In the genomic region with DNA sequence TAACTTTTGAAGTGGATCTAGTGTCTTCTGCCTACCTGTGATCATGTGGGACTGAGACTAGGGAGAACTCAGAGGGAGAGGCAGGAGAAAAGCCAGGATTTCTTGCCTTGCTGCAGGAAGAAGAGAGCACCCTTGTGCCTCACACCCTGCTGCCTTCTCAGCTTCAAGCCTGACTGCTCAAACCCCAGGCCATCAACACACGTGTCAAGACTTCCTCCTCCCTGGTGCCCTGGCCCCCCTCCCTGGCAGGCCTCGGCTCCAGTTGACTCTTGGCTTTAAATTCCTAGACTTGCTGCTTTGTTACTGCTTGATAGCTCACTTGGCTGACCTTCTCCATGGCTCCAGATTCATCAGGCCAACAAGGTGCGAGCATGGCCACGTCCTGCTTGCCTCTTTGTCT, we compare ENCODE assay signal across 23 mouse cellular contexts.
DNase-seq lines count a peak whose midpoint lies in the region; ATAC-seq lines count a peak whose summit lies in the region.
"Had no signal": no experiment of that assay in that cellular context is flagged by ENCODE, and none has a peak within 500 bp of the region (broad histone marks: within the 10 kb centered on the region; RNA-seq: fewer than 3 reads in every experiment).

No protein-coding gene starts in this region.

- H3K9ac ChIP-seq in forebrain, embryonic 13.5 days: no peak overlapping the region
- H3K9ac ChIP-seq in hindbrain, embryonic 12.5 days: 0 out of 2 replicates have a peak overlapping the region, but pooled peaks have one; percentile 18
- no peak overlapping the region for H3K9ac ChIP-seq in hindbrain, embryonic 11.5 days (ENCODE audit: low read depth, low read length)
- no peak overlapping the region for H3K9ac ChIP-seq in midbrain, embryonic 11.5 days (ENCODE audit: low read length)
- H3K9ac ChIP-seq: heart, embryonic 15.5 days; liver, embryonic 14.5 days had no signal

- WGBS in forebrain, embryonic 10.5 days: 58% methylated on average over 4 of the region's 4 CpGs
- WGBS in forebrain, embryonic 13.5 days: 53% methylated on average over 4 of the region's 4 CpGs
- WGBS in hindbrain, embryonic 12.5 days: 47% methylated on average over 4 of the region's 4 CpGs
- 44% methylated on average over 4 of the region's 4 CpGs for WGBS in hindbrain, embryonic 11.5 days
- WGBS in midbrain, embryonic 10.5 days: 42% methylated on average over 4 of the region's 4 CpGs
- WGBS in midbrain, embryonic 11.5 days: 37% methylated on average over 4 of the region's 4 CpGs
- 65% methylated on average over 4 of the region's 4 CpGs for WGBS in limb, embryonic 10.5 days

- DNase-seq in forebrain, embryonic 10.5 days (ENCODE audit: extremely low spot score, low spot score): no peak
- no peak for DNase-seq in hindbrain, embryonic 11.5 days (ENCODE audit: low spot score)
- no peak for DNase-seq in midbrain, embryonic 10.5 days (ENCODE audit: low spot score)
- DNase-seq in midbrain, embryonic 11.5 days (ENCODE audit: low spot score, missing footprints): no peak
- no peak for DNase-seq in limb, embryonic 10.5 days (ENCODE audit: low spot score)
- DNase-seq: adrenal gland, adult 2 months; adrenal gland, postnatal 36 days; cerebellum, adult 2 months; gastrocnemius, postnatal 14 days; heart, postnatal 36 days; kidney, adult 8-10 months; liver; lung, adult 2 months; lung, postnatal 10 days; spleen, adult 18-20 months; thymus, postnatal 14 days had no signal

- no peaks in the 10 kb centered on the region for H3K27me3 ChIP-seq in forebrain, embryonic 10.5 days (ENCODE audit: poor library complexity, severe bottlenecking)
- H3K27me3 ChIP-seq in forebrain, embryonic 13.5 days: no peaks in the 10 kb centered on the region
- H3K27me3 ChIP-seq in hindbrain, embryonic 12.5 days: no peaks in the 10 kb centered on the region
- H3K27me3 ChIP-seq in hindbrain, embryonic 11.5 days (ENCODE audit: control insufficient read depth, insufficient read depth, low read length): no peaks in the 10 kb centered on the region
- H3K27me3 ChIP-seq in midbrain, embryonic 10.5 days (ENCODE audit: low read depth, poor library complexity, severe bottlenecking): no peaks in the 10 kb centered on the region
- no peaks in the 10 kb centered on the region for H3K27me3 ChIP-seq in midbrain, embryonic 11.5 days (ENCODE audit: control insufficient read depth, insufficient read depth, low read length)
- H3K27me3 ChIP-seq in limb, embryonic 10.5 days (ENCODE audit: low read depth, poor library complexity, severe bottlenecking): no peaks in the 10 kb centered on the region
- H3K27me3 ChIP-seq: heart, embryonic 15.5 days had no signal

- no peaks in the 10 kb centered on the region for H3K36me3 ChIP-seq in forebrain, embryonic 10.5 days (replicated peaks)
- H3K36me3 ChIP-seq in forebrain, embryonic 13.5 days (ENCODE audit: poor library complexity, severe bottlenecking): no peaks in the 10 kb centered on the region
- H3K36me3 ChIP-seq in hindbrain, embryonic 12.5 days: no peaks in the 10 kb centered on the region
- H3K36me3 ChIP-seq in hindbrain, embryonic 11.5 days (ENCODE audit: control insufficient read depth, insufficient read depth, low read length): no peaks in the 10 kb centered on the region
- H3K36me3 ChIP-seq in midbrain, embryonic 10.5 days: no peaks in the 10 kb centered on the region
- no peaks in the 10 kb centered on the region for H3K36me3 ChIP-seq in midbrain, embryonic 11.5 days (ENCODE audit: control insufficient read depth, insufficient read depth, low read length)
- H3K36me3 ChIP-seq in limb, embryonic 10.5 days: no peaks in the 10 kb centered on the region
- H3K36me3 ChIP-seq: heart, embryonic 10.5 days; heart, embryonic 15.5 days had no signal

- no peak overlapping the region for H3K4me3 ChIP-seq in forebrain, embryonic 10.5 days
- H3K4me3 ChIP-seq in forebrain, embryonic 13.5 days: no peak overlapping the region
- H3K4me3 ChIP-seq in hindbrain, embryonic 12.5 days: no peak overlapping the region
- no peak overlapping the region for H3K4me3 ChIP-seq in hindbrain, embryonic 11.5 days (ENCODE audit: low read depth, low read length)
- H3K4me3 ChIP-seq in midbrain, embryonic 10.5 days: no peak overlapping the region
- H3K4me3 ChIP-seq in midbrain, embryonic 11.5 days (ENCODE audit: low read depth, low read length): no peak overlapping the region
- no peak overlapping the region for H3K4me3 ChIP-seq in limb, embryonic 10.5 days
- H3K4me3 ChIP-seq: heart, embryonic 10.5 days; heart, embryonic 15.5 days had no signal

- peaks cover 22% of the 10 kb centered on the region for H3K4me1 ChIP-seq in forebrain, embryonic 10.5 days
- H3K4me1 ChIP-seq in forebrain, embryonic 13.5 days: peaks cover 24% of the 10 kb centered on the region
- peaks cover 12% of the 10 kb centered on the region for H3K4me1 ChIP-seq in hindbrain, embryonic 12.5 days
- H3K4me1 ChIP-seq in hindbrain, embryonic 11.5 days (replicated peaks; ENCODE audit: control insufficient read depth, insufficient read depth, low read length): peaks cover 5% of the 10 kb centered on the region; the same call in 1 of the 2 replicates
- peaks cover 30% of the 10 kb centered on the region for H3K4me1 ChIP-seq in midbrain, embryonic 10.5 days
- H3K4me1 ChIP-seq in midbrain, embryonic 11.5 days (ENCODE audit: control insufficient read depth, insufficient read depth, low read length): peaks cover 9% of the 10 kb centered on the region
- H3K4me1 ChIP-seq in limb, embryonic 10.5 days: peaks cover 8% of the 10 kb centered on the region; the same call in 1 of the 2 replicates
- H3K4me1 ChIP-seq: heart, embryonic 10.5 days; heart, embryonic 15.5 days had no signal

- ATAC-seq in forebrain, embryonic 13.5 days: no peak
- no peak for ATAC-seq in hindbrain, embryonic 12.5 days (ENCODE audit: low FRiP score)
- no peak for ATAC-seq in hindbrain, embryonic 11.5 days (ENCODE audit: low FRiP score)
- ATAC-seq in midbrain, embryonic 11.5 days (ENCODE audit: low FRiP score): no peak
- ATAC-seq: activated CD4-positive, CD25-positive, alpha-beta regulatory T cell, adult 4 months had no signal

- no peaks in the 10 kb centered on the region for H3K9me3 ChIP-seq in forebrain, embryonic 10.5 days
- no peaks in the 10 kb centered on the region for H3K9me3 ChIP-seq in forebrain, embryonic 13.5 days (replicated peaks)
- H3K9me3 ChIP-seq in hindbrain, embryonic 12.5 days (replicated peaks): no peaks in the 10 kb centered on the region
- H3K9me3 ChIP-seq in hindbrain, embryonic 11.5 days (ENCODE audit: control insufficient read depth, low read length): no peaks in the 10 kb centered on the region
- no peaks in the 10 kb centered on the region for H3K9me3 ChIP-seq in midbrain, embryonic 10.5 days (replicated peaks)
- H3K9me3 ChIP-seq in midbrain, embryonic 11.5 days (ENCODE audit: control insufficient read depth, low read length): no peaks in the 10 kb centered on the region
- H3K9me3 ChIP-seq in limb, embryonic 10.5 days (replicated peaks): no peaks in the 10 kb centered on the region
- H3K9me3 ChIP-seq: heart, embryonic 10.5 days; heart, embryonic 15.5 days had no signal

- no peak overlapping the region for H3K4me2 ChIP-seq in forebrain, embryonic 13.5 days
- no peak overlapping the region for H3K4me2 ChIP-seq in hindbrain, embryonic 12.5 days (replicated peaks)
- H3K4me2 ChIP-seq in hindbrain, embryonic 11.5 days (replicated peaks; ENCODE audit: low read depth, low read length): no peak overlapping the region
- H3K4me2 ChIP-seq in midbrain, embryonic 11.5 days: no peak overlapping the region
- H3K4me2 ChIP-seq: heart, embryonic 15.5 days had no signal

- H3K27ac ChIP-seq in forebrain, embryonic 10.5 days: 0 out of 2 replicates have a peak overlapping the region, but pooled peaks have one; percentile 53
- no peak overlapping the region for H3K27ac ChIP-seq in forebrain, embryonic 13.5 days
- no peak overlapping the region for H3K27ac ChIP-seq in hindbrain, embryonic 12.5 days
- H3K27ac ChIP-seq in hindbrain, embryonic 11.5 days (ENCODE audit: low read depth, low read length): no peak overlapping the region
- peak overlapping the region; percentile 76 for H3K27ac ChIP-seq in midbrain, embryonic 10.5 days (replicated peaks)
- H3K27ac ChIP-seq in midbrain, embryonic 11.5 days (ENCODE audit: low read depth, low read length): no peak overlapping the region
- H3K27ac ChIP-seq in limb, embryonic 10.5 days: 0 out of 2 replicates have a peak overlapping the region, but pooled peaks have one; percentile 3
- H3K27ac ChIP-seq: heart, embryonic 10.5 days; heart, embryonic 15.5 days; liver, embryonic 14.5 days; macrophage had no signal

Comparison
In these comparisons a context has a peak if more than half of its experiments do, and no peak if none do; other contexts are left out.
1. H3K27ac ChIP-seq: peak in forebrain, embryonic 10.5 days (single experiment), midbrain, embryonic 10.5 days (single experiment) and limb, embryonic 10.5 days (single experiment); none in forebrain, embryonic 13.5 days (single experiment), hindbrain, embryonic 12.5 days (single experiment), hindbrain, embryonic 11.5 days (single experiment) and midbrain, embryonic 11.5 days (single experiment).